Mouse (Mus musculus): ENCODE results near the gene Cfap206.

Gene Cfap206

DNA sequence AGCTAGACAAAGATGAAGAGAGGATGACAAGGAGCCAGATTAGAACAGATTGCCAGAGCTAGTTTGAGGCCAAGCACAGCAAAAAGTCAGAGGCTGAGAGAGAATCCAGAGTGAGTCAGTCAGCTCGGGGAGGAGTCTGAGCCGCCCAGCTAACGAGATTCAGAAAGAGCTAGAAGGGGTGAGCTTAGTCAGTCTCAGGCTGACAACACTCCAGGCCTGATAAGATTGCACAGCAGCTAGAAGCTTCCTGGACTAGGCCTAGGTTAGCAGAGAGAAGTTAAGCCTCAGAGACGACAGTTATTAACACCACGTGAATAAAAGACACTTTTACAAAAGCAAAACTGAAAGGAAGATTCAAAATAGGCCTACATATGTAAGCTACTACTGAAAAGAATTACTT, 62.1 kb downstream of the Cfap206 start:
- no peak for DNase-seq

GRCm38 (mm10) chr4:34661927-34662326, 68.1 kb downstream of the Cfap206 start:
- DNase-seq, result no peak

GRCm38 (mm10) chr4:34661514-34661913, 68.5 kb downstream of the Cfap206 start:
- DNase-seq, result no peak

- DNase-seq, result no peak
These were observed 71.0 kb downstream of the Cfap206 start for GRCm38 (mm10) chr4:34659012-34659411.

DNA sequence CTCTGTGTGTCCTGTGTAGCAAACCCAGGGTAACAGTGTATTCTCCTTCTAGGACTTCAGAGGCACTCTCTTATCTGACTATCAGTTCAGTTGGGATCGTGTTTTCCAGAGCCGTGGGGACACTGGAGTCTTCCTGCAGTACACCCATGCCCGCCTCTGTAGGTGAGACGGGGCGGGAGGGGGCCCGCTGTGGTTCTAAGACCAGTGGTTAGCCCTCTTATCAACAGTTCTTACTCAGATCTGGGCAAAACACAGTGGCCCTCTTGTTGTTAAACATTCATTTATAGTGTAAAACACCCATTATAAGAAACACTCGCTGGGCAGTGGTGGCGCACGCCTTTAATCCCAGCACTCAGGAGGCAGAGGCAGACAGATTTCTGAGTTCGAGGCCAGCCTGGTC, 73.9 kb downstream of the Cfap206 start:
- no peak for DNase-seq

DNA sequence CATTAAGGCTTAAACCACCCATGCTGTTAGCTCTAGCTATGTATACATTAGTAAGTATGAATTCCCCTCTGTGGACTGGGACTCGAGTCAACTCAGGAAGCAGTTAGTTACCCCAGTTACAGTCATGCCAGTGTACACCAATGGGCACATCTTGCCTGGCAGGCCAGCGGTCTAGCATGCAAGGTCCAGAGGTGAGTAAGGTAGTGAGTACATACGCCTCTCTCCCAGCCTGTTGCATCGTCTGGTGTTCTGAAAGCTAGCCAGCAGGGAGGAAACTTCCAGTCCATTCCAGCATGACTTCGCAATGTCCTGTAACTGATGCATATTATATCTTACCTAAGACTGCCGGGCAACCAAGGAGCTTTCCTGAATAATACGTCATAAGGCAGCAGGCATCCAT, 76.8 kb downstream of the Cfap206 start:
- DNase-seq, result no peak

- DNase-seq, result no peak
These were observed 85.2 kb downstream of the Cfap206 start for GRCm38 (mm10) chr4:34644779-34645178.

- no peak for DNase-seq
These were observed 89.3 kb downstream of the Cfap206 start for GRCm38 (mm10) chr4:34640731-34641130.

GRCm38 (mm10) chr4:34639745-34640364, 90.2 kb downstream of the Cfap206 start:
- no peak for DNase-seq

Measured in lung, adult 18-20 months (tissue).